Mouse (Mus musculus): ENCODE results near the gene C1qtnf1. TPM values are rescaled to one million over a fixed set of nuclear protein-coding genes. Genes with fewer than 3 reads are reported as not detected.
"Not testable (repeated sequence)": the region's sequence is repeated elsewhere in the genome, so short reads cannot be mapped to it uniquely, and the experiment has no call there.

Gene C1qtnf1
- 5.7 and 6.7 TPM in 2 replicates for polyA plus RNA-seq (2016; fragmentation: Nextera tagmentation; extraction: Ambion mirVana)

- peaks cover 51% of the 10 kb centered on the region for H3K4me1 ChIP-seq
- peak within 1 kb of the TSS; percentile 52 for H3K9ac ChIP-seq
- under 1% methylated on average over 8 of the region's 8 CpGs for WGBS
- H3K9me3 ChIP-seq, result no peaks in the 10 kb centered on the region
- no peaks in the 10 kb centered on the region for H3K27me3 ChIP-seq
- peak within 1 kb of the TSS; percentile 37 for H3K4me3 ChIP-seq
- peak within 1 kb of the TSS; percentile 84 for H3K27ac ChIP-seq
- no peaks in the 10 kb centered on the region for H3K36me3 ChIP-seq
- peak within 1 kb of the TSS; percentile 53 for H3K4me2 ChIP-seq (replicated peaks)
- ATAC-seq (ENCODE audit: insufficient number of reproducible peaks, insufficient read depth, low FRiP score, low TSS enrichment), result no peak
Observed at GRCm38 (mm10) chr11:118427986-118428385, at the start of gene C1qtnf1. Gene C1qtnf1, plus strand, starts transcription at chr11:118428203.

- no peak for ATAC-seq (ENCODE audit: insufficient number of reproducible peaks, insufficient read depth, low FRiP score, low TSS enrichment)
- 82% methylated on average over 6 of the region's 6 CpGs for WGBS
- no peaks in the 10 kb centered on the region for H3K27me3 ChIP-seq
- H3K27ac ChIP-seq, result no peak overlapping the region
- H3K9me3 ChIP-seq, result no peaks in the 10 kb centered on the region
- no peak overlapping the region for H3K9ac ChIP-seq
- H3K4me3 ChIP-seq, result no peak overlapping the region
- peaks cover 21% of the 10 kb centered on the region for H3K4me1 ChIP-seq
- no peak overlapping the region for H3K4me2 ChIP-seq (replicated peaks)
- no peaks in the 10 kb centered on the region for H3K36me3 ChIP-seq
Observed at GRCm38 (mm10) chr11:118378656-118379055, 49.3 kb upstream of the C1qtnf1 start.

GRCm38 (mm10) chr11:118379251-118380009 lies 48.6 kb upstream of the C1qtnf1 start:
- WGBS, result 37% methylated on average over 11 of the region's 11 CpGs
- Histone ChIP-seq H3K4me1 (peaks cover 18% of the 10 kb centered on the region), H3K9ac (no peak overlapping the region), H3K9me3 (no peaks in the 10 kb centered on the region), H3K27ac (peak overlapping the region; percentile 24), H3K27me3 (no peaks in the 10 kb centered on the region), H3K4me2 (replicated peaks) (no peak overlapping the region), H3K4me3 (no peak overlapping the region), H3K36me3 (no peaks in the 10 kb centered on the region)
- ATAC-seq (ENCODE audit: insufficient number of reproducible peaks, insufficient read depth, low FRiP score, low TSS enrichment), result peak; percentile 71

GRCm38 (mm10) chr11:118387816-118388215 lies 40.2 kb upstream of the C1qtnf1 start:
- H3K27ac ChIP-seq; H3K36me3 ChIP-seq; H3K27me3 ChIP-seq; H3K9me3 ChIP-seq; H3K4me3 ChIP-seq; H3K4me1 ChIP-seq; ATAC-seq (ENCODE audit: insufficient number of reproducible peaks, insufficient read depth, low FRiP score, low TSS enrichment); H3K9ac ChIP-seq; H3K4me2 ChIP-seq (replicated peaks): not testable (repeated sequence)
- 92% methylated on average over 13 of the region's 13 CpGs for WGBS

- H3K4me2 ChIP-seq (replicated peaks), result no peak overlapping the region
- no peaks in the 10 kb centered on the region for H3K36me3 ChIP-seq
- no peak for ATAC-seq (ENCODE audit: insufficient number of reproducible peaks, insufficient read depth, low FRiP score, low TSS enrichment)
- WGBS, result 73% methylated on average over 3 of the region's 5 CpGs
- H3K27me3 ChIP-seq, result no peaks in the 10 kb centered on the region
- no peaks in the 10 kb centered on the region; the same call in 1 of the 2 replicates for H3K9me3 ChIP-seq
- H3K27ac ChIP-seq, result no peak overlapping the region
- H3K4me3 ChIP-seq, result no peak overlapping the region
- H3K4me1 ChIP-seq, result 0 out of 2 replicates have a peak, but pooled peaks cover 5% of the 10 kb centered on the region
- no peak overlapping the region for H3K9ac ChIP-seq
Observed at GRCm38 (mm10) chr11:118393991-118394390, 34.0 kb upstream of the C1qtnf1 start.

GRCm38 (mm10) chr11:118394538-118394937 lies 33.5 kb upstream of the C1qtnf1 start:
- Histone ChIP-seq H3K9ac (no peak overlapping the region), H3K4me2 (replicated peaks) (no peak overlapping the region), H3K27ac (0 out of 2 replicates have a peak overlapping the region, but pooled peaks have one; percentile 23), H3K4me1 (0 out of 2 replicates have a peak, but pooled peaks cover 5% of the 10 kb centered on the region), H3K27me3 (no peaks in the 10 kb centered on the region), H3K9me3 (no peaks in the 10 kb centered on the region; the same call in 1 of the 2 replicates), H3K4me3 (no peak overlapping the region), H3K36me3 (no peaks in the 10 kb centered on the region)
- no peak for ATAC-seq (ENCODE audit: insufficient number of reproducible peaks, insufficient read depth, low FRiP score, low TSS enrichment)
- 56% methylated on average over 6 of the region's 6 CpGs for WGBS

- Histone ChIP-seq H3K9ac (no peak overlapping the region), H3K36me3 (no peaks in the 10 kb centered on the region), H3K9me3 (no peaks in the 10 kb centered on the region; the same call in 1 of the 2 replicates), H3K4me3 (no peak overlapping the region), H3K27ac (no peak overlapping the region), H3K4me2 (replicated peaks) (no peak overlapping the region), H3K4me1 (peaks cover 26% of the 10 kb centered on the region; the same call in 1 of the 2 replicates), H3K27me3 (no peaks in the 10 kb centered on the region)
- 94% methylated on average over 26 of the region's 26 CpGs for WGBS
- no peak for ATAC-seq (ENCODE audit: insufficient number of reproducible peaks, insufficient read depth, low FRiP score, low TSS enrichment)
Observed at GRCm38 (mm10) chr11:118397806-118398530, 30.0 kb upstream of the C1qtnf1 start.

- Histone ChIP-seq H3K27ac (0 out of 2 replicates have a peak overlapping the region, but pooled peaks have one; percentile 12), H3K27me3 (no peaks in the 10 kb centered on the region), H3K4me2 (replicated peaks) (no peak overlapping the region), H3K9me3 (no peaks in the 10 kb centered on the region; the same call in 1 of the 2 replicates), H3K36me3 (no peaks in the 10 kb centered on the region), H3K4me3 (no peak overlapping the region), H3K9ac (no peak overlapping the region), H3K4me1 (peaks cover 21% of the 10 kb centered on the region; the same call in 1 of the 2 replicates)
- WGBS, result 60% methylated on average over 5 of the region's 5 CpGs
- ATAC-seq (ENCODE audit: insufficient number of reproducible peaks, insufficient read depth, low FRiP score, low TSS enrichment), result no peak
Observed at GRCm38 (mm10) chr11:118399891-118400565, 28.0 kb upstream of the C1qtnf1 start.

GRCm38 (mm10) chr11:118400566-118400936 lies 27.5 kb upstream of the C1qtnf1 start:
- no peak overlapping the region for H3K4me3 ChIP-seq

GRCm38 (mm10) chr11:118401195-118401594 lies 26.8 kb upstream of the C1qtnf1 start:
- Histone ChIP-seq H3K4me3 (no peak overlapping the region), H3K27me3 (no peaks in the 10 kb centered on the region), H3K36me3 (peaks cover 9% of the 10 kb centered on the region), H3K9ac (no peak overlapping the region), H3K27ac (peak overlapping the region; percentile 24; the same call in 1 of the 2 replicates), H3K4me1 (peaks cover 21% of the 10 kb centered on the region; the same call in 1 of the 2 replicates), H3K9me3 (no peaks in the 10 kb centered on the region), H3K4me2 (replicated peaks) (no peak overlapping the region)
- no peak for ATAC-seq (ENCODE audit: insufficient number of reproducible peaks, insufficient read depth, low FRiP score, low TSS enrichment)
- WGBS, result 83% methylated on average over 4 of the region's 4 CpGs

More at GRCm38 (mm10) chr11:118400566-118400936, 27.5 kb upstream of the C1qtnf1 start:
- Histone ChIP-seq H3K27ac (0 out of 2 replicates have a peak overlapping the region, but pooled peaks have one; percentile 12), H3K9me3 (no peaks in the 10 kb centered on the region; the same call in 1 of the 2 replicates), H3K36me3 (peaks cover 3% of the 10 kb centered on the region), H3K9ac (no peak overlapping the region), H3K4me1 (peaks cover 21% of the 10 kb centered on the region; the same call in 1 of the 2 replicates), H3K4me2 (replicated peaks) (no peak overlapping the region), H3K27me3 (no peaks in the 10 kb centered on the region)
- ATAC-seq (ENCODE audit: insufficient number of reproducible peaks, insufficient read depth, low FRiP score, low TSS enrichment), result no peak
- WGBS, result 34% methylated on average over 6 of the region's 6 CpGs

- WGBS, result 40% methylated on average over 7 of the region's 7 CpGs
- Histone ChIP-seq H3K4me1 (peaks cover 21% of the 10 kb centered on the region; the same call in 1 of the 2 replicates), H3K27me3 (no peaks in the 10 kb centered on the region), H3K4me3 (no peak within 1 kb of the TSS), H3K9ac (no peak within 1 kb of the TSS; the same call in 1 of the 2 replicates), H3K4me2 (replicated peaks) (no peak within 1 kb of the TSS), H3K36me3 (peaks cover 15% of the 10 kb centered on the region), H3K27ac (peak within 1 kb of the TSS; percentile 24; the same call in 1 of the 2 replicates), H3K9me3 (no peaks in the 10 kb centered on the region)
- peak; percentile 59; the same call in 1 of the 2 replicates for ATAC-seq (ENCODE audit: insufficient number of reproducible peaks, insufficient read depth, low FRiP score, low TSS enrichment)
Observed at GRCm38 (mm10) chr11:118401760-118402280, 26.2 kb upstream of the C1qtnf1 start, which contains the start of gene Lgals3bp. Gene Lgals3bp, minus strand, starts transcription at chr11:118402092.

Data from embryonic facial prominence, embryonic 12.5 days (tissue).